Mouse (Mus musculus) adrenal gland, adult 2 months (tissue): ENCODE measurements around the gene Gm49339. TPM values are rescaled to one million over a fixed set of nuclear protein-coding genes. Genes with fewer than 3 reads are reported as not detected.
"Not testable (repeated sequence)": the region's sequence is repeated elsewhere in the genome, so short reads cannot be mapped to it uniquely, and the experiment has no call there.

Experiments
- DNase-seq: peaks from one replicate; pipeline ENCODE4 v3.0.0; 2021
- long read RNA-seq: library from polyadenylated mRNA; stranded (forward); transcript quantifications from one replicate; pipeline ENCODE4 v2.0.0, GENCODE M21; 2021
- polyA plus RNA-seq: library from polyadenylated mRNA; depleted of rRNA; stranded (reverse); fragments of >200 nt; gene quantifications from 2 replicates; pipeline ENCODE4 v1.2.3, GENCODE M21; 2012; rRNA removed
- total RNA-seq, 2 experiments: library from RNA; stranded (reverse); gene quantifications; 2 replicates each; pipeline ENCODE4 v1.2.3; 2021

Gm49339 gene
- total RNA-seq: 1 to 10 TPM; 1.8 to 3.1 TPM
- 2.0 and 2.4 TPM in 2 replicates for polyA plus RNA-seq
- long read RNA-seq: 0 reads

DNA sequence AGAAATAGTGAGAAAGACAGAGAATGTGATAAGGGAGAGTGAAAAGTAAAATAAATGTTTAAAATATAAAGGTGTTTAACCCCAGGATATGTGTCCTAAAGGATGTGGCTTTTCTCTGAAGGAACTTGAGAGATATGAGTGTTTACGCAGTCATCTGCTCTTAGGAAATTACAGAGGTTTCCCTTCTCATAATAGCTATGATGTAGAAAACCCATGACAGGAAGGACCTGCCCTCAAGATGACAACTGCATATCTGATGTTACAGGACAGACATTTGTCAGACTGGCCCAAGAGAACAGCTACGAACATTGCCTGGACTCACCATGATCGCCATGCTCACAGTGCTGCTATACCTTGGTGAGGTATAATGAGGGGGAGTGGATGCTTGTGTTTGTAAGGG, at the start of gene Gm49339, which contains the start of gene Lilr4b:
Gene Gm49339, plus strand, starts transcription at position 216 of the 400 bp plus-strand sequence.
Gene Lilr4b, plus strand, starts transcription at position 236 of the 400 bp plus-strand sequence.
- DNase-seq: not testable (repeated sequence)

DNA sequence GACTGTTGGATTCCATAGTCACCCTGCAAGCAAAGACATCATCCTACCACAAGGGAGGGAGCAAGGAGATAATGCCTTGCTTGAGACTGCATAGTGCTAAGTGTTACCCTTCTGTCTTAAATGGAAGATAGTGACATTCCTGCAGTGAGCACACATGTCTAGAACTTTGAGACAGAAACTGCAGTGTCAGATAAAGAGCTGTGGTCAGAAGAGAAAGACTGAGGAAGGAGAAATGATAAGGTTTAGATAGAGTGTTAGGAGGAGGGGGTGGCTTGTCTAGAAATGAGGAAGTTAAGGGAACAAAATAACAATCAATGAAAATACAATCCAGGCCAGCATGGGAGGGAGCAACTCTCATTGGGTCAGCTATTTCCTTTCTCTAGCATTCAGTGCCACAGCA, 47.5 kb upstream of the Gm49339 start:
- DNase-seq: no peak

DNA sequence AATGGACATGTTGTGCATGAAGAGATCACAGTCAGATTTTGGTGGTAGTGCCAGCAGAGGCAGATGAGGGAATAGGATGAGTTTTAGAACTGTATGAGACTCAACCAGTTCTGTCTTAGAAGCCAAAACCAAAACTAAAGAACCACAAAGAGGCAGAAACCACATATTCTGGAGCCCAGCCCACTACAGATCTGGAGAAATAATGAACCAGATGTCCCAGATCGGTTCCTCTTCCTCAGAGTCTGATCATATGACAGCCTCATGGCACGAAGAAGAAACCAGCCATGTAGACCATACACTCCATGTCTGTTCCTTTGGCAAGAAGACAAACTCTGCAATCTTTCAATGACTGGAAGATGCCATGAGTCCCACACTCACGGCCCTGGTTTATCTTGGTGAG, 44.7 kb upstream of the Gm49339 start:
- no peak for DNase-seq

DNA sequence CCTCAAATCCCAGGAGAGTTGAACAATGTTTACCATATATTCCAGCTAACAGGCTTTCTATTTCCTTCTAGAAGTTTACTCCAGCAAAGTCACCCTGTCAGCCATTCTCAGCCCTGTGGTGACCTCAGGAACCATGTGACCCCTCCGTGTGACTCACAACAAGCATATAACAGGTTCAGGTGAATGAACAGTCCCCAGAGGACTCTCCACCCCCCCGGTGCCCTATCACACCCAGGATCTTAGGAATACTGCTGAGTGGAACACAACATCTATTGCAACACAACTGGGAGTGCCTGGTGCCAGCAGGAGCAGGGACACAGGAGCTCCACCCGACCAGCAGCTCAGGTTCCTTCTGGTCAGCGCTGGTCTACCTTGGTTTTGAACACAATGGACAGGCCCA, 28.8 kb upstream of the Gm49339 start:
- DNase-seq: no peak

DNA sequence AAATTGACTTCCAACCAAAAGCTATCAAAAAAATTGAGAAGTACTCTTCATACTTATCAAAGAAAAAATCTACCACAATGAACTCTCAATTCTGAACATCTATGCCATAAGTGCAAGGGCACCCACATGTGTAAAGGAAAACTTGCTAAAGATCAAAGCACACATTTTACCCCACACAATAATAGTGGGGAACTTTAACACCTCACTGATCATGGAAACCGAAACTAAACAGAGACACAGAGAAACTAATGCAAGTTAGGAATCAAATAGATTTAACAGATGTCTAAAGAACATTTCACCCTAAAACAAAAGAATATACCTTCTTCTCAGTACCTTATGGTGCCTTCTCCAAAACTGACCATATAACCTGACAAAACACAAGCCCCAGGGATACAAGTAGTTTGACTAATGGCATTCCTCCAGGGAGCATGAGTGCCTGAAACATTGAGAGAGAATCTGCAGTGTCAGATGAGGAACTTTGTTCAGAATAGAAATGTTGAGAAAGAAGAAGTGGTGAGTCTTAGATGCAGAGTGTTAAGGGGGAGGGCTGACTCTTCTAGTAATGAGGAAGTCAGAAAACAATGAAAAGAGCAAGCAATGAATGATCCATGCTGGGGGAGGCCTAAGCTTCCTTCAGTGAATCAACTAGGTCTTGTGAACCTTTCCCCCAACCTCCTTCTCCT, 26.7 kb upstream of the Gm49339 start:
- no peak for DNase-seq

DNA sequence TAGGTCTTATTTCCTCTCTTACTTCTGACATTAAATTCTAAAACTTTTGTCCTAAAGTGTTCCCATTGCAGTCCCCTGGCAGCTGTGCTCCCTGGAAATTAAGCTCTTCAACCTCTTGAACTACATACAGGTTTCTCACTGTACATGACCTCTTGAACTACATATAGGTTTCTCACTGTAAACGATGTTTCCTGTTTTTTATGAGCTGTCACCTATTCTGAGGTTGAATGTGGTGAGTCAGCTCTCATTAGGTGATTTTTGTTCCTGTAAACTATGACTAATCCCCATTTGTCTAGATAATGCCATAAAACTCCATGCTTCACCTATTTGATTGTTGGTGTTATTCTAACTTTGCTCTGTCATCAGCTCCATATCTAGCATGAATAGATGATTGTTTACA, 26.0 kb upstream of the Gm49339 start:
- no peak for DNase-seq

DNA sequence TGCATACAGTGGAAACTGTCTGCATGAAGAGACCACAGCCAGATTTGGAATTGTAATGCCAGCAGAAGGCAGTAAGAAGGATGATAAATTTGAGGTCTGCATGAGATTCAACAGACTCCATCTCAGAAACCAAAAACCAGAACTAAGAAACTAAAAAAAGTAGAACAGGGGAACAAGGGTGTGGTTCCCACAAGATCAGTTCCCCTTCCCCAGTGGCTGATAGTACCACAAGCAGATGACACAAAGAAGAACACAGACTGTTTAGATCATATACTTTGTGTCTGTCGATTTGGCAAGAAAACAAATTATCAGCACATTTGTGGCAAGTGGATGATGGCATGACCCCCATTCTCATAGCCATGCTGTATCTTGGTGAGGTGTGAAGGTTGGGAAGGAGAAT, 24.6 kb upstream of the Gm49339 start:
- DNase-seq: no peak

DNA sequence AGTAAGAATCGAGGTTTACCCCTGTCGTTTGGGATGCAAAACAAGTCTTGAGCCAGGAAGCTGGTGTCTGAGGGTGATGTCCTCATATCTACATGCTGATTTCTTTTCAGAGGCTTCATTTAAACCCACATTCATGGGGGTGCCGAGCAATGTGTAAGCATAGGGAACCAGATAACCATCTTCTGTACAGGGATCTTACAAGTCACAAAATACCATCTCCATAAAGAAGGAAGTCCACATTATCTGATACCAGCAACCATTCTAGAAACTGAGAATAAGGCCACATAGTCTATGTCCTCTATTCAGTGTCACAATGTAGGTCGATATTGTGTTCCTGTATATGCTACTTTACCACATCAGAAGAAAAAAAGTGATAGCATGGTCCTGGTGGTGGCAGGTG, 24.0 kb upstream of the Gm49339 start:
- DNase-seq: no peak

DNA sequence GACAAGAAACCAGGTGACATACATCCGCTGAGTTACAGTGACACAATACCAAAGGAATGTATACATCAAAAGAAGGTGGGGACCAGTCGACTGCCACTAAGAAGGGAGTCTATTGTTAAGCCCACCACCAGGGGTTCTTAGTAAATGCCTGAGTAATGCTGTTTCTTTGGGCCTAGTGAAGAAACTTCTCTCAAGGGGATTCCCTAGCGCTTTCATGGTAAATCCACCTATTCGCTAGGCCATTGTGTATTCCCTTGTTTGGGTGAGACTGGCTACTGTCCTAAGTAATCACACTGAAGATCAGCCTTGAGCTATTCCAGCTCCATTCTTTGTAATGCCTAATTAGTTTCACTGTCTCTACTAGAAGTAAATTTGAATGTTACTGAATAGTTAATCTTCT, 16.6 kb upstream of the Gm49339 start:
- not testable (repeated sequence) for DNase-seq

DNA sequence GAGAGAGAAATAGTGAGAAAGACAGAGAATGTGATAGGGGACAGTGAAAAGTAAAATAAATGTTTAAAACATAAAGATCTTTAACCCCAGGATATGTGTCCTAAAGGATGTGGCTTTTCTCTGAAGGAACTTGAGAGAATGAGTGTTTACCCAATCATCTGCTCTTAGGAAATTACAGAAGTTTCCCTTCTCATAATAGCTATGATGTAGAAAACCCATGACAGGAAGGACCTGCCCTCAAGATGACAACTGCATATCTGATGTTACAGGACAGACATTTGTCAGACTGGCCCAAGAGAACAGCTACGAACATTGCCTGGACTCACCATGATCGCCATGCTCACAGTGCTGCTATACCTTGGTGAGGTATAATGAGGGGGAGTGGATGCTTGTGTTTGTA, 10.3 kb downstream of the Gm49339 start, which contains the start of gene Lilrb4a:
Gene Lilrb4a, plus strand, starts transcription at position 266 of the 400 bp plus-strand sequence.
- DNase-seq: not testable (repeated sequence)

DNA sequence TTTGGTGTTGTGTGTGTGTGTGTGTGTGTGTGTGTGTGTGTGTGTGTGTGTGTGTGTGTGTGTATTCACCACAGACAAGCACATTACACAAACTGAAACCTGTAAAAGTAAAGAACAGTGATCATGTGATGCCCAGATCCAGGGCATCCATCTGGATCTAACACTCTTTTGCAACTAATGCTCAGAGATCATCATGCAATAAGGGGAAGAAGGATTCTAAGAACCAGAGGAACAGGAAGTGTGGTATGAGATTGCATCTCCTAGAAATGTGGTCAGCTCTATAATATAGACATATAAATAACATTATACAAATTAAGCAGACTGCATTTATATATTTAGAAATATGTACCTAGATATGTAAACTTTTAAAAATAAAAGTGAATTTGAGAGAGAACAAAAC, 39.6 kb downstream of the Gm49339 start:
- DNase-seq: no peak

DNA sequence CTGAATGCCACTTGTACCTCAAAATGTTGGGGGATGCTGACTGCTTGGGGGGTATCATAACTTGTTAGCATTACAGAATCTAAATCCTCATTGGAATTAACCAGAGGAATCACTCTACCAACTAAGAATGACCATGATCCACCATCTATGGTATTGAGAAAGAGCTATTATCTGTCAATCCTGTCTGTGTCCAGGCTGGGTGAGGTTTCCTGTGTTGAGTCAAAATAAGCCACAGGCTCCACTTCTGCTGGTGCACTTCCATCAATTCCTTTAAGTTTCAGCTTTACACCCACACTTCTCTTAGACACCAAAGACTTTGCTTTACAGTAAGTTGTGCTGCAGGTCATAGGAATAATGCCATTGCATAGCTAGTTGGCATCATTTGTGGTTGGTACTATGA, 41.0 kb downstream of the Gm49339 start:
- no peak for DNase-seq

DNA sequence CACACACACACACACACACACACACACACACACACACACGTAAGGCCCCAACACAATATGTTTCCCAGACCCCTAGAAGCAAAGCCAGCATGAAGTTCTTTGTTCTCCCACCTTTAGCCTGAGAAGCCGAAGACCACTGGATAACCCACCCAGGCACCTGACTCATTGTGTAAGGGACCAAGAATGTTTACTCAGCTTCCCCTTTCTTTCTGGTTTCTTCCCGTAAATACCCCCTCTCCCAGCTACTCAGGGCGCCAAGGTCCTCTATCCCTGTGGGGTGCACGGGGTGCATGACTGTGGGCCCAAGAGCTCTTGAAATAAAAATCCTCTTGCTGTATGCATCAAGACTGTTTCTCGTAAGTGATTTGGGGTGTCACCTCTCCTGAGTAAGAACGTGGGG, 45.7 kb downstream of the Gm49339 start:
- no peak for DNase-seq

DNA sequence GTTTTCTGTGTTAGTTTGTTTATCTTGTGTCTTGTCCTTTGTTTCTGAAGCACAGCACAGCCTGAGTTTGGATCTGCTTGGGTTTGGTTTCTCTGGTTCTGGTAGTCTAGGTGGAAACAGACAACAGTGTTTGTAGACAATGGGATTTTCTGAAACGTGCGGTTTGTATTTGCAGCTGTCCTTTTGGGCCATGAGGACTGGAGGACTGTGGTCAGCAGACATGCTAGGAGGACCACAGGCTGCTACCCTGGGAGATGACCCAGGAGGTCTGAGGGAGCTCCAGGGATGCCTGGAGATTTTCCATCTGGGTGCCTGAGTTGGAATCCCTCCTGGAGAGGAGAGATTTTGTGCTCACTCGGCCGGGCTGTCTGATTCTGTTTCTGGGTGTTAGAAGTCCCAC, 46.2 kb downstream of the Gm49339 start:
- DNase-seq: no peak

DNA sequence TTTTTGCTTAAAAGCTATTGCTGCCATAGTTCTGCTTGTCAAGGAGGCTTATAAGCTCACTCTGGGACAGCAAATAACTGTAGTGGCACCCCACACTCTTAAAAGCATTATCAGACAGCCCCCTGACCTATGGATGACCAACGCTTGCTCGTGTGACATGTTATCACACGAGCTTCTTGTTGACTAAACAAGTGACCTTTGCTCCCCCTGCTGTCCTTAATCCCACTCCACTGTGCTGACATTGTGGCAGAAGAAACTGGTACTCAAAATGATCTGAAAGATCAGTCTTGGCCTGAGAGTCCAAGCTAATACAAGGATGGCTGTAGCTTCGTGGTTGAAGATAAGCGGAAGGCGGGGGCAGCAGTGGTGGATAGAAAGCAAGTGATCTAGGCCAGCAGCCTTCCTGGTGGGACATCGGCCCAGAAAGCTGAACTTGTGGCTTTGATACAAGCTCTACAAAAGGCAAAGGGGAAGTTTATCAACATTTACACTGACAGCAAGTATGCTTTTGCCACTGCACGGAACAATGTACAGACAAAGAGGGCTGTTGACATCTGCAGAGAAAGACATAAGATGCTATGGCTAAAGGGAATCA, 48.5 kb downstream of the Gm49339 start:
- DNase-seq: no peak

DNA sequence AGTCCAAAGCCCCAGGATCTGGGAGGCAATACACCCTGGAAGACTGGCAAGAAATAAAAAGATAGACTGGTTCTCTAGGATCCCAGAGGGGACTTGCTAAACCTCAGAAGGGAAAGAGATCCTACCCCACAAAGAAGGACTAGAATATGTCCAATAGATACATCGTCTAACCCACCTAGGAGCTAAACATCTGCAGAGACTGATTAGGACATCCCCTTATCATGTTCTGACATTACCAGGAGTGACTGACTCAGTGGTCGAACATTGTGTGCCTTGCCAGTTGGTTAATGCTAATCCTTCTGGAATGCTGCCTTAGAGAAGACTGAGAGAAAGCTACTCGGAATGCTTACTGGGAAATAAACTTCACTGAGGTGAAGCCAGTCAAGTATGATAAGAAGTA, 49.1 kb downstream of the Gm49339 start:
- DNase-seq: no peak

DNA sequence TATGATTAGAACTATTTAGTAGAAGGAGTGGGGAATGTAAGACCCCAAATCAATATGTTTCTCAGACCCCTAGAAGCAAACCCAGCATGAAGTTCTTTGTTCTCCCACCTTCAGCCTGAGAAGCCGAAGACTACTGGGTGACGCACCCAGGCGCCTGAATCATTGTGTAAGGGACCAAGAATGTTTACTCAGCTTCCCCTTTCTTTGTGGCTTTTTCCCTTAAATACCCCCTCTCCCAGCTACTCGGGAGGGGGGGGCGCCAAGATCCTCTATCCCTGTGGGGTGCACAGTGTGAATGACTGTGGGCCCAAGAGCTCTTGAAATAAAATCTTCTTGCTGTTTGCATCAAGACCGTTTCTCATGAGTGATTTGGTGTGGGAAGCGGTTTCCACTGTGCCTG, 50.4 kb downstream of the Gm49339 start:
- DNase-seq: no peak

Other genes with a start within 250 kb of the Gm49339 start
- 1 to 10 TPM; 3.3 to 4.0 TPM for gene Lilr4b, start within 50 bp of the Gm49339 start, total RNA-seq
- 0.79 and 1.7 TPM in 2 replicates for gene Lilr4b, start within 50 bp of the Gm49339 start, polyA plus RNA-seq
- 1 to 10 TPM; 2.3 to 3.2 TPM for gene Lilrb4a, start 10.3 kb downstream of the Gm49339 start, total RNA-seq
- 0.81 and 1.4 TPM in 2 replicates for gene Lilrb4a, start 10.3 kb downstream of the Gm49339 start, polyA plus RNA-seq
- gene Fam162b, start 109.9 kb downstream of the Gm49339 start, total RNA-seq: not detected
- gene Fam162b, start 109.9 kb downstream of the Gm49339 start, polyA plus RNA-seq: not detected in 2 replicates
- gene Gprc6a, start 150.8 kb downstream of the Gm49339 start, total RNA-seq: not detected
- not detected in 2 replicates for gene Gprc6a, start 150.8 kb downstream of the Gm49339 start, polyA plus RNA-seq
- not detected for gene Rfx6, start 197.1 kb downstream of the Gm49339 start, total RNA-seq
- not detected in 2 replicates for gene Rfx6, start 197.1 kb downstream of the Gm49339 start, polyA plus RNA-seq